Mouse (Mus musculus): ENCODE results near the gene Tmem40. TPM values are rescaled to one million over a fixed set of nuclear protein-coding genes. Genes with fewer than 3 reads are reported as not detected.

Tmem40 gene
- polyA plus RNA-seq, 1 experiment from 2014 or later = 2.1 TPM

DNA sequence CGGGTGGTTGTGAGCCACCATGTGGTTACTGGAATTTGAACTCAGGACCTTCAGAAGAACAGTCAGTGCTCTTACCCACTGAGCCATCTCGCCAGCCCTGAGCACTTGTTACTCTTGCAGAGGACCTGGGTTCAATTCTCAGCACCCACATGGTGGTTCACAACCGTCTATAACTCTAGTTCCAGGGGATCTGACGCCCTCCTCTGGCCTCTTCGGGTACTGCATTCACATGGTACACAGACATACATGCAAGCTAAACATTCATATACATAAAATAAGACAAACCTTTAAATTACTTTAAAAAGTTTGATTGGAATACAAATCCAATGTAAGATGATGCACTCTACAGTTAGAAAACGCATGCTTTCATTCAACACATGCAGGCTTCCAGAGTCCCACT is 10.0 kb upstream of the Tmem40 start:
- 79% methylated on average over 6 of the region's 6 CpGs for WGBS
- H3K4me2 ChIP-seq (replicated peaks; ENCODE audit: low read depth, low read length) = no peak overlapping the region
- peaks cover 3% of the 10 kb centered on the region; the same call in 1 of the 2 replicates for H3K9me3 ChIP-seq (ENCODE audit: low read length)
- no peaks in the 10 kb centered on the region for H3K27me3 ChIP-seq (ENCODE audit: insufficient read depth, low read length)
- no peak overlapping the region for H3K27ac ChIP-seq (ENCODE audit: low read length)
- no peak overlapping the region for H3K4me3 ChIP-seq (ENCODE audit: low read length)
- H3K36me3 ChIP-seq (ENCODE audit: insufficient read depth, low read length) = no peaks in the 10 kb centered on the region
- ATAC-seq (ENCODE audit: low FRiP score, low TSS enrichment) = no peak
- no peak overlapping the region for H3K9ac ChIP-seq (replicated peaks; ENCODE audit: low read length)
- H3K4me1 ChIP-seq (ENCODE audit: insufficient read depth, low read length) = peaks cover 25% of the 10 kb centered on the region

DNA sequence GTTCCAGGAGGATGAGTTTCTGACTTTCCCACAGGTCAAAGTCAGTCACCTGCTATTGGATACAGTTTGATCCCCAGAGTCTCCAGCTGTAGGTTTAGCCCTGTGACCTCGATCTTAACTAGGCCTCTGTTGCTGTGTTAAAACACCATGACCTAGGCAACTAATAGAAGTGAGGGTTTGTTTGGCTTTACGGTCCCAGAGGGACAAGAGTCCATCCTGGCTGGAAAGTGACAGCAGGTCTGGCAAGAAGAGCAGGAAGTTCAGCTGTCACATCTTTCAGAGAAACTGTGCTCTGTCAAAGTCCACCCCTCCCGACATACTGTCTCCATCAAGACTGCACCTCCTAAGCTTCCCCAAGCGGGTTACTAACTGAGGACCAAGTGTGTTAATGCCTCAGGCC is 8.6 kb upstream of the Tmem40 start:
- H3K9ac ChIP-seq (replicated peaks; ENCODE audit: low read length) = no peak overlapping the region
- no peak overlapping the region for H3K27ac ChIP-seq (ENCODE audit: low read length)
- 50% methylated on average over 4 of the region's 4 CpGs for WGBS
- H3K4me1 ChIP-seq (ENCODE audit: insufficient read depth, low read length) = peaks cover 13% of the 10 kb centered on the region
- peaks cover 3% of the 10 kb centered on the region; the same call in 1 of the 2 replicates for H3K9me3 ChIP-seq (ENCODE audit: low read length)
- no peak for ATAC-seq (ENCODE audit: low FRiP score, low TSS enrichment)
- H3K36me3 ChIP-seq (ENCODE audit: insufficient read depth, low read length) = no peaks in the 10 kb centered on the region
- H3K27me3 ChIP-seq (ENCODE audit: insufficient read depth, low read length) = no peaks in the 10 kb centered on the region
- H3K4me3 ChIP-seq (ENCODE audit: low read length) = no peak overlapping the region
- H3K4me2 ChIP-seq (replicated peaks; ENCODE audit: low read depth, low read length) = no peak overlapping the region

DNA sequence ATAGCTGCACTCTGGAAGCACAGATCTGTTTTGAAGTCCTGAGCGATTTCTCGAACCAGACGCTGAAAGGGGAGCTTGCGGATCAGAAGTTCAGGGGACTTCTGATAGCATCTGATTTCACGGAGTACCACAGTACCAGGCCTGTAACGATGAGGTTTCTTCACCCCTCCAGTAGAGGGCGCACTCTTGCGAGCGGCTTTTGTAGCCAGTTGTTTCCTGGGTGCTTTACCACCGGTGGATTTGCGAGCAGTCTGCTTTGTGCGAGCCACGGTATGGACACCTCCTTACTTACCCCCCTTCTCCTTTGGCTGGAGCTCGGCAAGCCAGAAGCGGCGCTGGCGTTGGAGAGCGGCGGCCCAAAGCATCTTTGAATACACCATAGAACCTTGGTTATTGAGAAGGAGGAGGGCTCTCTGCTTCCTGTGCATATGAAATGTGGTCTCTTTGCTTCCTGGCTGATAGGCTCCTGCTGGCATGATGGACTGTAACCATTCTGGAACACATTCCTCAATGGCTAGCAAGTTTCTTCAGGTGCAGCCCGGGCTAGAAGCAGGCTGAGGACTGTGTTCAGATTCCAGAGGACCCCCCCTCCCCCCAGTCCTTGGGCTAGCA is 8.0 kb upstream of the Tmem40 start:
- no peaks in the 10 kb centered on the region for H3K36me3 ChIP-seq (ENCODE audit: insufficient read depth, low read length)
- WGBS = 85% methylated on average over 20 of the region's 20 CpGs
- no peak for ATAC-seq (ENCODE audit: low FRiP score, low TSS enrichment)

DNA sequence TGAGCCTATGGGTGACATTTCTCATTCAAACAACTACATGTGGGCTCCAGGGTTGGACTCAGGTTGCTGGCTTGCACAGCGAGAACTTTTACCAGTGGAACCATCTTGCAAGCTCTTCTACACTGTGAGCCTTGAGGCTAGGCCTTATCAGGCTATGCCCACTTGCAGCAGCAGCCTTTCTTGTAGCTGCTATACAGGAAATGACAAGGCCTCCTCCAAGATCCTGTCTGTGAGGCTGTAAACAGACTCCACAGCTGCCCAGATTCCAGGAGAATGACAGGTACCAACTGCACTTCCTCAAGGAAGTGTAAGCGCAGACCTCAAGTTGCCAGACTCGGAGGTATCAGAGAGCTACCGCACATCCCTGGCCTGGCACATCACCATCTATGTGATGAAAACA is 6.0 kb upstream of the Tmem40 start:
- Histone ChIP-seq H3K9me3 (ENCODE audit: low read length) (peaks cover 3% of the 10 kb centered on the region; the same call in 1 of the 2 replicates), H3K4me3 (ENCODE audit: low read length) (no peak overlapping the region), H3K4me2 (replicated peaks; ENCODE audit: low read depth, low read length) (no peak overlapping the region), H3K9ac (replicated peaks; ENCODE audit: low read length) (no peak overlapping the region), H3K4me1 (ENCODE audit: insufficient read depth, low read length) (peaks cover 11% of the 10 kb centered on the region), H3K27ac (ENCODE audit: low read length) (peak overlapping the region; percentile 14; the same call in 1 of the 2 replicates), H3K36me3 (ENCODE audit: insufficient read depth, low read length) (no peaks in the 10 kb centered on the region), H3K27me3 (ENCODE audit: insufficient read depth, low read length) (no peaks in the 10 kb centered on the region)
- WGBS = 69% methylated on average over 4 of the region's 4 CpGs
- no peak for ATAC-seq (ENCODE audit: low FRiP score, low TSS enrichment)

More for the DNA sequence above, 8.0 kb upstream of the Tmem40 start:
- Histone ChIP-seq H3K27ac (ENCODE audit: low read length) (no peak overlapping the region), H3K4me1 (ENCODE audit: insufficient read depth, low read length) (peaks cover 6% of the 10 kb centered on the region), H3K9ac (replicated peaks; ENCODE audit: low read length) (no peak overlapping the region), H3K4me3 (ENCODE audit: low read length) (no peak overlapping the region), H3K9me3 (ENCODE audit: low read length) (peaks cover 3% of the 10 kb centered on the region; the same call in 1 of the 2 replicates), H3K4me2 (replicated peaks; ENCODE audit: low read depth, low read length) (no peak overlapping the region), H3K27me3 (ENCODE audit: insufficient read depth, low read length) (no peaks in the 10 kb centered on the region)

DNA sequence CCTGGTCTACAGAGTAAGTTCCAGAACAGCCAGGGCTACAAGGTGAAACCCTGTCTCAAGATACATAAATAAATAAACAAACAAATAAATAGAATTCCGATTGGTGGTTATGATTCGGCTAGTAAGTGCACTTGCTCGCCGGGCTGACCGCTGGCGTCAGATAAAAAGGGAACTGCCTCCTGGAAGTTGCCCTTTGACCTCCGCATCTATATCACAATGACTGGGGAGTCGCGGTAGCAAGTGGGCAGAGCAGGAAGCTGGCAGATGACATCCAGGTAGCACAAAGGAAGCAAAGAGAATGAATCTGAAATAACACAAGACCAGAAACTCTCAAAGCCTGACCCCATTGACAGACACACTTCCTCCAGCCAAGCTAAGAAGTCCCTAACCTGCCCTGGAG is 5.1 kb upstream of the Tmem40 start:
- no peaks in the 10 kb centered on the region for H3K27me3 ChIP-seq (ENCODE audit: insufficient read depth, low read length)
- H3K36me3 ChIP-seq (ENCODE audit: insufficient read depth, low read length) = no peaks in the 10 kb centered on the region
- peaks cover 16% of the 10 kb centered on the region for H3K4me1 ChIP-seq (ENCODE audit: insufficient read depth, low read length)
- H3K27ac ChIP-seq (ENCODE audit: low read length) = peak overlapping the region; percentile 14; the same call in 1 of the 2 replicates
- H3K4me2 ChIP-seq (replicated peaks; ENCODE audit: low read depth, low read length) = no peak overlapping the region
- H3K9ac ChIP-seq (replicated peaks; ENCODE audit: low read length) = no peak overlapping the region
- peaks cover under 1% of the 10 kb centered on the region; the same call in 1 of the 2 replicates for H3K9me3 ChIP-seq (ENCODE audit: low read length)
- WGBS = 38% methylated on average over 9 of the region's 9 CpGs
- ATAC-seq (ENCODE audit: low FRiP score, low TSS enrichment) = no peak
- H3K4me3 ChIP-seq (ENCODE audit: low read length) = no peak overlapping the region

DNA sequence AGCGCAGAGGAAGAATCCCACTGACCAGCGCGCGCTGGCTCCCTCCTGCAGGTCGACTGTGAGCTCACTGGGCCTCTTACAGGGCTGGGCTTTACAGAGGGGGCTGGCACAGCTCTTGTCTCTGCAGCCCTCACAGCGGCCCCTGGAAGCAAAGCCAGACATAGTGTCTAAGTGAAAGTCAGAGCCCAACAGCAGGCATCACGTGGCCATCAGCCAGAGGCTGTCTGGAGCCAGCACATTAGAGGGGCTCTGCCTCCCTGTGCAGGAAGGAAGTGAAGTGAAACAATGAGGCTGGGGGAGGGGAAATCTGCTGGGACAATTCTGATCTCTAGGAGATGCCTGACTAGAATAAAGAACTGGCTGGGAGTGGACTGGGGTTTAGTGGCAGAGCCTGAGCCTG is 2.0 kb upstream of the Tmem40 start:
- Histone ChIP-seq H3K27ac (ENCODE audit: low read length) (peak overlapping the region; percentile 89), H3K4me1 (ENCODE audit: insufficient read depth, low read length) (peaks cover 32% of the 10 kb centered on the region), H3K9ac (replicated peaks; ENCODE audit: low read length) (peak overlapping the region; percentile 55), H3K4me2 (replicated peaks; ENCODE audit: low read depth, low read length) (peak overlapping the region; percentile 35), H3K9me3 (ENCODE audit: low read length) (no peaks in the 10 kb centered on the region), H3K4me3 (ENCODE audit: low read length) (no peak overlapping the region), H3K27me3 (ENCODE audit: insufficient read depth, low read length) (no peaks in the 10 kb centered on the region), H3K36me3 (ENCODE audit: insufficient read depth, low read length) (no peaks in the 10 kb centered on the region)
- WGBS = 5% methylated on average over 7 of the region's 7 CpGs
- peak; percentile 92 for ATAC-seq (ENCODE audit: low FRiP score, low TSS enrichment)

DNA sequence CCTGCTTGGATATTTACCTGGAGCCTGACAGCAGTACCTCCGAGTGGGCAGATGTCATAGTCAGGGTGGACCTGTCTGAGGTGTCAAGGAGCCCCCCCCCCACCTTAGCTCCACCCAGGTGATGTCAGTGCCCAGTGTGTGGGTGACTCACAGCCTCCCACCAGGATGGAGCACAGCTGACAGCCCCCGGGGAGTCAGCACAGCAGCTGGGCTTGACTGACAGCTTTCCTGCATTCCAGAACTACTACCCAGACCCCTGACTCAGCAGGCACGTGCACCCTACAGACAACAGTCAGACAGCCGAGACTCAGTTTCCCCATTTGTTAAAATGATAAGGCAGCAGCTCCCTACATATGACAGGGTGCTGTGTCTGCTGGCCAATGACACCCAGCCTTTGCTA is 1.2 kb downstream of the Tmem40 start:
- Histone ChIP-seq H3K27me3 (ENCODE audit: insufficient read depth, low read length) (no peaks in the 10 kb centered on the region), H3K4me2 (replicated peaks; ENCODE audit: low read depth, low read length) (no peak overlapping the region), H3K4me3 (ENCODE audit: low read length) (no peak overlapping the region), H3K9me3 (ENCODE audit: low read length) (no peaks in the 10 kb centered on the region), H3K4me1 (ENCODE audit: insufficient read depth, low read length) (peaks cover 37% of the 10 kb centered on the region), H3K27ac (ENCODE audit: low read length) (peak overlapping the region; percentile 53; the same call in 1 of the 2 replicates), H3K36me3 (ENCODE audit: insufficient read depth, low read length) (no peaks in the 10 kb centered on the region), H3K9ac (replicated peaks; ENCODE audit: low read length) (no peak overlapping the region)
- no peak for ATAC-seq (ENCODE audit: low FRiP score, low TSS enrichment)
- WGBS = 60% methylated on average over 4 of the region's 4 CpGs

DNA sequence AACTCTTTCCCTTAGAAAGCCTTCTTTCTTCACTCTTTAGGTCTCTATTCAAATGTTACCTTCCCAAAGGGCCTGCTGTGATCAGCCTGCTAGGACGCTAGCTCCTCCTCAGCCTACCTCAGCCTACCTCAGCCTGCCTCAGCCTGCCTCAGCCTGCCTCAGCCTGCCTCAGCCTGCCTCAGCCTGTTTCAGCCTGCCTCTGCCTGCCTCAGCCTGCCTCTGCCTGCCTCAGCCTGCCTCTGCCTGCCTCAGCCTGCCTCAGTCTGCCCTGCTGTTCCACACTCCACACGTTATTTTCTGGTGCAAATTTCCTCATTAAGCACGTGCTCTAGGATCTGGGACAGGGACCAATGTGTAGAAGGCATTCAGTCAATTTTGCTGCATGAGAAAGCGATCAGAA is 2.1 kb downstream of the Tmem40 start:
- Histone ChIP-seq H3K27me3 (ENCODE audit: insufficient read depth, low read length) (no peaks in the 10 kb centered on the region), H3K27ac (ENCODE audit: low read length) (no peak overlapping the region), H3K4me1 (ENCODE audit: insufficient read depth, low read length) (peaks cover 37% of the 10 kb centered on the region), H3K36me3 (ENCODE audit: insufficient read depth, low read length) (no peaks in the 10 kb centered on the region), H3K4me2 (replicated peaks; ENCODE audit: low read depth, low read length) (no peak overlapping the region), H3K9ac (replicated peaks; ENCODE audit: low read length) (no peak overlapping the region), H3K9me3 (ENCODE audit: low read length) (no peaks in the 10 kb centered on the region), H3K4me3 (ENCODE audit: low read length) (no peak overlapping the region)
- ATAC-seq (ENCODE audit: low FRiP score, low TSS enrichment) = no peak
- WGBS = 94% methylated on average over 4 of the region's 4 CpGs

DNA sequence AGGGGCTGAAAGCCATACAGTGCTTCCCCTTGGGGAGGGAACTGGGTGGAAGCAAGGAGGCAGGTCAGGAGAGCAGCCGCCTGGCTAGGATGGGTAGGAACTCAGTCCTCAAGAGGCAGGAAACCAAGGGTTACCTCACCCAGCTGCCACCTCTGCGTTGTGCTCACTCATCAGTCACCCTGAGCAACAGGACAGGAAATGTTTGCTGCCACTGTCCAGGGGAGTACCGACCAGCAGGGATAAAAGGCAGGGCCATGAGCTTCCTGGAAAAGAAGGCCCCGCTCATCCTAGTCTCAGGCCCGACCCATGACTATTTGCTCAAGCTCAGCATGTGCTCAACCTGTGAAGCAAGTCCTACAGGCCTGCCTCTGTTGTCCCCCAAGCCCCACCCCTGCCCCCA is 2.7 kb downstream of the Tmem40 start:
- H3K27ac ChIP-seq (ENCODE audit: low read length) = peak overlapping the region; percentile 61; the same call in 1 of the 2 replicates
- no peak for ATAC-seq (ENCODE audit: low FRiP score, low TSS enrichment)

DNA sequence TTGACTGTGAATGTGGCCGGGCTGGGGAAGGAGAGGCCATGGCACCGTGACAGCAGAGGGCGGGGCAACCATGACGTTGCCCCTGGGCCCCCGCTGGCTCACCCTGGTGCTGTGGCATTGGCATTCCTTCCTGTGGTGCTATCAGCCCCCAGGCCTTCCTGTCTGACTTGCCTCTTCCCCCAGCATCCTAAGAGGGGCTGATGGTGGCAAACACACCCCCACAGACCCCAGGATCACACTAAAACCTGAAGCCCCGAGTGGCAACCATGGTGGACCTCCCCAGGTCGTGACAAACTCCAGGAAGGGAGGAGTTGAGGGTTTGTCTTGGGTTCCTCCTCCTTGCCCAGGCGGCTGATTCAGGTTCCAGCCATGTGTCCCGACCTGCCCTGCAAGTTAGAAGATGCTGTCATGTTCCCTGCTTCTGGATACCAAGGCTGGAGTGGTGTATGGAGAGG is 3.2 kb downstream of the Tmem40 start:
- Histone ChIP-seq H3K4me2 (replicated peaks; ENCODE audit: low read depth, low read length) (no peak overlapping the region), H3K4me1 (ENCODE audit: insufficient read depth, low read length) (peaks cover 31% of the 10 kb centered on the region), H3K4me3 (ENCODE audit: low read length) (no peak overlapping the region), H3K36me3 (ENCODE audit: insufficient read depth, low read length) (no peaks in the 10 kb centered on the region), H3K27me3 (ENCODE audit: insufficient read depth, low read length) (no peaks in the 10 kb centered on the region), H3K9ac (replicated peaks; ENCODE audit: low read length) (no peak overlapping the region), H3K9me3 (ENCODE audit: low read length) (no peaks in the 10 kb centered on the region), H3K27ac (ENCODE audit: low read length) (peak overlapping the region; percentile 61; the same call in 1 of the 2 replicates)
- 0 out of 2 replicates have a peak, but pooled peaks have one; percentile 37 for ATAC-seq (ENCODE audit: low FRiP score, low TSS enrichment)
- 46% methylated on average over 9 of the region's 9 CpGs for WGBS

More for the DNA sequence above, 2.7 kb downstream of the Tmem40 start:
- Histone ChIP-seq H3K36me3 (ENCODE audit: insufficient read depth, low read length) (no peaks in the 10 kb centered on the region), H3K27me3 (ENCODE audit: insufficient read depth, low read length) (no peaks in the 10 kb centered on the region), H3K4me2 (replicated peaks; ENCODE audit: low read depth, low read length) (no peak overlapping the region), H3K4me1 (ENCODE audit: insufficient read depth, low read length) (peaks cover 34% of the 10 kb centered on the region), H3K9ac (replicated peaks; ENCODE audit: low read length) (no peak overlapping the region), H3K4me3 (ENCODE audit: low read length) (no peak overlapping the region), H3K9me3 (ENCODE audit: low read length) (no peaks in the 10 kb centered on the region)
- WGBS = 56% methylated on average over 5 of the region's 5 CpGs
